Mouse (Mus musculus): Measurements from ENCODE around the gene Gjb2.

DNA sequence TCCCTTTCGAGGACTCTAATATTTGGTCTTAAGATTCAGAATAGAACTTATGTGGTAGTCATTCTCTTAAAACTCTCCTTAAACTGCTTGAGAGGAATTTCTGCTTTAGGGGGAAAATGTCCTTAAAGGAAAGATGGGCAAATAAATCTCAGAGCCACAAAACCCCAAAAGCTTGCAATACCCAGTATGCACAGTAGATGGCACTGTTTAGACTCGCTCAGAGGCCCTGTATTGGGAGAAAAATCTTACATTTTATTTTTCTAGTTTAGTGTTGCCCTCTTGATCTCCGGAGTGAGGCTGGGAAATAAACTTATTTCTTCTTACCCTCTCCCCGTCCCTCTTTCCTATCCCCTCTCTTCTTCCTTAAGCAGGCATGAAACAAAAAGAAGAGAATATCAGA lies 4.7 kb upstream of the Gjb2 start:
- TF ChIP-seq CTCF (IDR thresholded peaks at IDR 0.05; ENCODE audit: borderline replicate concordance, control insufficient read depth, extremely low read depth, insufficient read depth, low read length, poor library complexity), result no peak
- TF ChIP-seq POLR2A (IDR thresholded peaks at IDR 0.05; ENCODE audit: control insufficient read depth, extremely low read depth, insufficient read depth, low read length, poor library complexity), result no peak
